Mouse (Mus musculus) kidney, postnatal 0 days (tissue): ENCODE data around the gene Galnt14. TPM values are rescaled to one million over a fixed set of nuclear protein-coding genes. Genes with fewer than 3 reads are reported as not detected.

Experiments
- ATAC-seq: fragments of 200-750 bp; cut with Nextera tagmentation; replicated peaks from 2 replicates; pipeline ENCODE4 v1.8.0; 2017; ENCODE audit warnings: low read depth, moderate number of reproducible peaks, moderate TSS enrichment, moderate library complexity; ENCODE audit not compliant: low FRiP score
- DNase-seq: peaks from one replicate; pipeline ENCODE4 v3.0.0-alpha.2; 2016; ENCODE audit warnings: low spot score
- H3K27ac ChIP-seq: fragments of 300-500 bp; sonication (generic); 2 replicates; pipeline ENCODE4 v1.5.1; 2014; ENCODE audit warnings: mild to moderate bottlenecking
- H3K27me3 ChIP-seq: fragments of 300-500 bp; sonication (generic); 2 replicates; pipeline ENCODE4 v1.6.1; 2014; ENCODE audit warnings: low read length, mixed read lengths; ENCODE audit not compliant: insufficient read depth
- H3K36me3 ChIP-seq: fragments of 300-500 bp; sonication (generic); 2 replicates; pipeline ENCODE4 v1.6.1; 2014; ENCODE audit warnings: low read length, mixed read lengths; ENCODE audit not compliant: insufficient read depth
- H3K4me1 ChIP-seq: fragments of 300-500 bp; sonication (generic); replicated peaks from 2 replicates; pipeline ENCODE4 v1.6.1; 2014; ENCODE audit warnings: antibody characterized with exemption, low read length, mixed read lengths; ENCODE audit not compliant: insufficient read depth
- H3K4me2 ChIP-seq: fragments of 300-500 bp; sonication (generic); 2 replicates; pipeline ENCODE4 v1.6.1; 2014; ENCODE audit warnings: mild to moderate bottlenecking, low read length, moderate library complexity, mixed read lengths
- H3K4me3 ChIP-seq: fragments of 300-500 bp; sonication (generic); replicated peaks from 2 replicates; pipeline ENCODE4 v1.5.1; 2014; ENCODE audit warnings: low read depth, low read length
- H3K9ac ChIP-seq: fragments of 300-500 bp; sonication (generic); 2 replicates; pipeline ENCODE4 v1.6.1; 2014; ENCODE audit warnings: low read depth, low read length
- H3K9me3 ChIP-seq: fragments of 300-500 bp; sonication (generic); replicated peaks from 2 replicates; pipeline ENCODE4 v1.6.1; 2016; ENCODE audit warnings: low read length, inconsistent platforms, mixed read lengths
- CTCF ChIP-seq: IDR thresholded peaks from 2 replicates; pipeline ENCODE4 v1.5.1; 2016; ENCODE audit warnings: antibody characterized with exemption, low read depth, mild to moderate bottlenecking, moderate library complexity
- WGBS: fragments of 180-500 bp; shearing (Covaris S2); extraction: QIAGEN DNeasy Blood & Tissue Kit; methylation state at CpG from one replicate; pipeline ENCODE4 v1.1.7; 2014; 5-methylcytosine and 5-hydroxymethylcytosine counted together
- polyA plus RNA-seq: library from polyadenylated mRNA; unstranded; fragments of >200 nt; fragmentation: Nextera tagmentation; extraction: Ambion mirVana; gene quantifications from 2 replicates; pipeline ENCODE4 v1.2.1, GENCODE M21; 2015

The Galnt14 gene
- polyA plus RNA-seq, 1 experiment from 2014 or later = 19.3 TPM

GRCm38 (mm10) chr17:73587573-73587972, 122.7 kb downstream of the Galnt14 start:
- no peaks in the 10 kb centered on the region for H3K36me3 ChIP-seq
- no peak overlapping the region for H3K9ac ChIP-seq
- H3K4me2 ChIP-seq = no peak overlapping the region
- no peak for ATAC-seq
- H3K4me3 ChIP-seq = no peak overlapping the region
- no peak for TF ChIP-seq CTCF
- H3K9me3 ChIP-seq = no peaks in the 10 kb centered on the region
- no peak overlapping the region for H3K27ac ChIP-seq
- no peaks in the 10 kb centered on the region for H3K27me3 ChIP-seq
- no peaks in the 10 kb centered on the region for H3K4me1 ChIP-seq
- DNase-seq = no peak
- 26% methylated on average over 6 of the region's 6 CpGs for WGBS

GRCm38 (mm10) chr17:73574186-73574585, 136.1 kb downstream of the Galnt14 start:
- H3K36me3 ChIP-seq = no peaks in the 10 kb centered on the region
- TF ChIP-seq CTCF = no peak
- no peaks in the 10 kb centered on the region for H3K27me3 ChIP-seq
- no peak overlapping the region for H3K4me3 ChIP-seq
- ATAC-seq (no peak), DNase-seq (no peak)
- no peak overlapping the region for H3K9ac ChIP-seq
- no peak overlapping the region for H3K27ac ChIP-seq
- no peaks in the 10 kb centered on the region for H3K4me1 ChIP-seq
- H3K9me3 ChIP-seq = no peaks in the 10 kb centered on the region
- 67% methylated on average over 1 of the region's 1 CpGs for WGBS
- no peak overlapping the region for H3K4me2 ChIP-seq

GRCm38 (mm10) chr17:73572881-73573280, 137.4 kb downstream of the Galnt14 start:
- Histone ChIP-seq H3K4me2 (no peak overlapping the region), H3K27me3 (no peaks in the 10 kb centered on the region), H3K36me3 (no peaks in the 10 kb centered on the region), H3K4me1 (no peaks in the 10 kb centered on the region), H3K9ac (no peak overlapping the region), H3K9me3 (no peaks in the 10 kb centered on the region), H3K27ac (no peak overlapping the region), H3K4me3 (no peak overlapping the region)
- ATAC-seq (no peak), DNase-seq (no peak)
- TF ChIP-seq CTCF = no peak
- WGBS = 71% methylated on average over 5 of the region's 5 CpGs

- no peak overlapping the region for H3K27ac ChIP-seq
- ATAC-seq (no peak), DNase-seq (no peak)
- no peaks in the 10 kb centered on the region for H3K27me3 ChIP-seq
- no peak overlapping the region for H3K4me3 ChIP-seq
- WGBS = 80% methylated on average over 5 of the region's 5 CpGs
- no peak overlapping the region for H3K4me2 ChIP-seq
- no peaks in the 10 kb centered on the region for H3K36me3 ChIP-seq
- no peaks in the 10 kb centered on the region for H3K4me1 ChIP-seq
- TF ChIP-seq CTCF = peak; percentile 66
- no peak overlapping the region for H3K9ac ChIP-seq
- H3K9me3 ChIP-seq = no peaks in the 10 kb centered on the region
Measured at GRCm38 (mm10) chr17:73572440-73572839, 137.8 kb downstream of the Galnt14 start.

GRCm38 (mm10) chr17:73571961-73572360, 138.3 kb downstream of the Galnt14 start:
- no peaks in the 10 kb centered on the region for H3K4me1 ChIP-seq
- no peak overlapping the region for H3K4me2 ChIP-seq
- H3K9ac ChIP-seq = no peak overlapping the region
- DNase-seq = no peak
- no peaks in the 10 kb centered on the region for H3K36me3 ChIP-seq
- no peaks in the 10 kb centered on the region for H3K27me3 ChIP-seq
- H3K4me3 ChIP-seq = no peak overlapping the region
- no peak for TF ChIP-seq CTCF
- 58% methylated on average over 4 of the region's 4 CpGs for WGBS
- H3K9me3 ChIP-seq = no peaks in the 10 kb centered on the region
- no peak for ATAC-seq
- no peak overlapping the region for H3K27ac ChIP-seq

- no peaks in the 10 kb centered on the region for H3K4me1 ChIP-seq
- H3K9me3 ChIP-seq = no peaks in the 10 kb centered on the region
- H3K4me2 ChIP-seq = no peak overlapping the region
- no peak overlapping the region for H3K4me3 ChIP-seq
- H3K36me3 ChIP-seq = no peaks in the 10 kb centered on the region
- no peak for TF ChIP-seq CTCF
- DNase-seq (no peak), ATAC-seq (no peak)
- H3K27me3 ChIP-seq = no peaks in the 10 kb centered on the region
- no peak overlapping the region for H3K9ac ChIP-seq
- no peak overlapping the region for H3K27ac ChIP-seq
- WGBS = 39% methylated on average over 9 of the region's 9 CpGs
Measured at GRCm38 (mm10) chr17:73568204-73568603, 142.0 kb downstream of the Galnt14 start.

- DNase-seq = no peak
- Histone ChIP-seq H3K36me3 (no peaks in the 10 kb centered on the region), H3K27ac (no peak overlapping the region), H3K27me3 (no peaks in the 10 kb centered on the region), H3K4me2 (no peak overlapping the region), H3K9me3 (no peaks in the 10 kb centered on the region), H3K4me3 (no peak overlapping the region), H3K9ac (no peak overlapping the region), H3K4me1 (no peaks in the 10 kb centered on the region)
- ATAC-seq = no peak
- no peak for TF ChIP-seq CTCF
- WGBS = 42% methylated on average over 3 of the region's 3 CpGs
Measured at GRCm38 (mm10) chr17:73561149-73561548, 149.1 kb downstream of the Galnt14 start.
